Mouse (Mus musculus): ENCODE data around the gene Ptcd1.
"Not testable (repeated sequence)": the region's sequence is repeated elsewhere in the genome, so short reads cannot be mapped to it uniquely, and the experiment has no call there.

Gene Ptcd1

GRCm38 (mm10) chr5:145166536-145167305 lies at the start of gene Ptcd1, which contains the start of gene Cpsf4:
TSS of gene Ptcd1 (minus strand) at chr5:145167108.
TSS of gene Cpsf4 (plus strand) at chr5:145167213.
- DNase-seq (ENCODE audit: low spot score in 2 of 2): peak; percentile 99

GRCm38 (mm10) chr5:145214679-145215078 lies 47.8 kb upstream of the Ptcd1 start:
- DNase-seq (ENCODE audit: low spot score in 2 of 2): no peak

GRCm38 (mm10) chr5:145213505-145213904 lies 46.6 kb upstream of the Ptcd1 start:
- DNase-seq (ENCODE audit: low spot score in 2 of 2): no peak

GRCm38 (mm10) chr5:145212216-145212615 lies 45.3 kb upstream of the Ptcd1 start:
- no peak for DNase-seq (ENCODE audit: low spot score in 2 of 2)

GRCm38 (mm10) chr5:145211340-145211739 lies 44.4 kb upstream of the Ptcd1 start:
- no peak for DNase-seq (ENCODE audit: low spot score in 2 of 2)

GRCm38 (mm10) chr5:145208391-145208790 lies 41.5 kb upstream of the Ptcd1 start:
- not testable (repeated sequence) for DNase-seq (ENCODE audit: low spot score in 2 of 2)

- DNase-seq (ENCODE audit: low spot score in 2 of 2): no peak
Measured at GRCm38 (mm10) chr5:145207954-145208353, 41.0 kb upstream of the Ptcd1 start.

- DNase-seq (ENCODE audit: low spot score in 2 of 2): no peak
Measured at GRCm38 (mm10) chr5:145207385-145207784, 40.5 kb upstream of the Ptcd1 start.

GRCm38 (mm10) chr5:145205041-145205440 lies 38.1 kb upstream of the Ptcd1 start:
- DNase-seq (ENCODE audit: low spot score in 2 of 2): no peak

- DNase-seq (ENCODE audit: low spot score in 2 of 2): peak; percentile 98
Measured at GRCm38 (mm10) chr5:145203936-145204691, 37.2 kb upstream of the Ptcd1 start, which contains the start of gene Zkscan5. TSS of gene Zkscan5 (plus strand) at chr5:145204562.

GRCm38 (mm10) chr5:145202446-145202845 lies 35.5 kb upstream of the Ptcd1 start:
- DNase-seq (ENCODE audit: low spot score in 2 of 2): no peak

GRCm38 (mm10) chr5:145201321-145201991 lies 34.5 kb upstream of the Ptcd1 start, which contains the start of gene Zkscan14:
TSS of gene Zkscan14 (minus strand) at chr5:145201868.
- peak; percentile 60 to 63 for DNase-seq (ENCODE audit: low spot score in 2 of 2)

GRCm38 (mm10) chr5:145200387-145200786 lies 33.5 kb upstream of the Ptcd1 start:
- no peak for DNase-seq (ENCODE audit: low spot score in 2 of 2)

- DNase-seq (ENCODE audit: low spot score in 2 of 2): no peak
Measured at GRCm38 (mm10) chr5:145191962-145192361, 25.1 kb upstream of the Ptcd1 start, which contains the start of gene Atp5j2. TSS of gene Atp5j2 (minus strand) at chr5:145192062.

- DNase-seq (ENCODE audit: low spot score in 2 of 2): peak; percentile 88 to 91
Measured at GRCm38 (mm10) chr5:145190875-145191798, 24.2 kb upstream of the Ptcd1 start.

- no peak for DNase-seq (ENCODE audit: low spot score in 2 of 2)
Measured at GRCm38 (mm10) chr5:145190373-145190772, 23.5 kb upstream of the Ptcd1 start.

- no peak for DNase-seq (ENCODE audit: low spot score in 2 of 2)
Measured at GRCm38 (mm10) chr5:145189416-145189815, 22.5 kb upstream of the Ptcd1 start.

- DNase-seq (ENCODE audit: low spot score in 2 of 2): no peak
Measured at GRCm38 (mm10) chr5:145185244-145185643, 18.3 kb upstream of the Ptcd1 start.

GRCm38 (mm10) chr5:145178461-145178980 lies 11.6 kb upstream of the Ptcd1 start:
- no peak for DNase-seq (ENCODE audit: low spot score in 2 of 2)

GRCm38 (mm10) chr5:145167306-145167661 lies 376 bp upstream of the Ptcd1 start:
- DNase-seq (ENCODE audit: low spot score in 2 of 2): no peak

GRCm38 (mm10) chr5:145165184-145165583 lies 1.7 kb downstream of the Ptcd1 start:
- DNase-seq (ENCODE audit: low spot score in 2 of 2): no peak

Measured in right cerebral cortex, postnatal 36 days (tissue).